Mouse (Mus musculus) layer of hippocampus, adult 9-11 months (tissue): ENCODE measurements around the gene Atxn7.
A peak's percentile ranks its signal among the peaks of the same experiment; 100 is the strongest.

Source experiments
- DNase-seq: peaks from one replicate; pipeline ENCODE4 v3.0.0; 2022

The Atxn7 gene

GRCm38 (mm10) chr14:14065142-14065498 lies 103.9 kb downstream of the Atxn7 start:
- no peak for DNase-seq

GRCm38 (mm10) chr14:14066241-14066640 lies 105.0 kb downstream of the Atxn7 start:
- no peak for DNase-seq

- peak; percentile 34 for DNase-seq
Observed at GRCm38 (mm10) chr14:14067648-14068472, 106.6 kb downstream of the Atxn7 start.

DNA sequence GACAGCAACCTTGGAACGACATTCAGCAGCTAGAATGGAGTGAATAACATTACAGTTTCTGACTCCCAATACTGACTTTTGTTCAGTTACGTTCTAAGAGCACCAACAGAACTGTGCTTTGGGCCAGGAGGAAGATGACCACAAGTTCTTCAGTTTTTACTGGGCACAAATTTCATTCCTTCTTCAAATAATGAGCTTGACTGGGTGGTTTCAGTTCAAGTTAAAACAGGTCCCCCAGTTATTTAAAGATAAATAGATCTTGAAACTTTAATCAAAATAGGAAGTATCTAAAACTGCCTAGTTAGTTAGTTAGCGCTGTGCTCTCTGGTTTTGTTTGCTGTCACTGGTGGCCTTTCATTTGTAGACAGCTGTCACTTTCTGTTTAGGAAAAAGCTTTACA lies 107.3 kb downstream of the Atxn7 start:
- DNase-seq, result no peak

GRCm38 (mm10) chr14:14070541-14071315 lies 109.5 kb downstream of the Atxn7 start:
- DNase-seq, result peak; percentile 12

- no peak for DNase-seq
Observed at GRCm38 (mm10) chr14:14071456-14071855, 110.2 kb downstream of the Atxn7 start.

GRCm38 (mm10) chr14:14080604-14081194 lies 119.5 kb downstream of the Atxn7 start:
- DNase-seq, result no peak

- no peak for DNase-seq
Observed at GRCm38 (mm10) chr14:14083811-14084210, 122.6 kb downstream of the Atxn7 start.

GRCm38 (mm10) chr14:14086711-14087263 lies 125.5 kb downstream of the Atxn7 start:
- no peak for DNase-seq

- no peak for DNase-seq
Observed at GRCm38 (mm10) chr14:14087348-14087747, 126.1 kb downstream of the Atxn7 start.

GRCm38 (mm10) chr14:14088016-14088791 lies 127.0 kb downstream of the Atxn7 start:
- DNase-seq, result no peak

DNA sequence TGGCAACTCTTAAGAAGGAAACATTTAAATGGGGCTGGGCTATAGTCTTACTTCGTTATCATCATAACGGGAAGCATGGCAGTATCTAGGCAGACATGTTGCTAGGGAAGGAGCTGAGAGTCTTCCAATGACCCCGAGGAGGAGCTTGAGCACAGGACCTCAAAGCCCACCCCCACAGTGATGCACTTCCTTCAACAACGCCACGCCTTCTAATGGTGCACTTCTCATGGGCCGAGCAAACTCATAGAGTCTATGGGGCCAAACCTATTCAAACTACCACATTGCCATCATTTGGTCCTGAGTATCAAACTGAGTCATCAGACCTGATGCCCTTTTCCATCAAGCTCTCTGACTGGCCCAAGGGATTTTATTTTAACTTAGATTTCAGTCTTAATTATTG lies 129.3 kb downstream of the Atxn7 start:
- no peak for DNase-seq

GRCm38 (mm10) chr14:14098330-14098980 lies 137.2 kb downstream of the Atxn7 start:
- peak; percentile 83 for DNase-seq

DNA sequence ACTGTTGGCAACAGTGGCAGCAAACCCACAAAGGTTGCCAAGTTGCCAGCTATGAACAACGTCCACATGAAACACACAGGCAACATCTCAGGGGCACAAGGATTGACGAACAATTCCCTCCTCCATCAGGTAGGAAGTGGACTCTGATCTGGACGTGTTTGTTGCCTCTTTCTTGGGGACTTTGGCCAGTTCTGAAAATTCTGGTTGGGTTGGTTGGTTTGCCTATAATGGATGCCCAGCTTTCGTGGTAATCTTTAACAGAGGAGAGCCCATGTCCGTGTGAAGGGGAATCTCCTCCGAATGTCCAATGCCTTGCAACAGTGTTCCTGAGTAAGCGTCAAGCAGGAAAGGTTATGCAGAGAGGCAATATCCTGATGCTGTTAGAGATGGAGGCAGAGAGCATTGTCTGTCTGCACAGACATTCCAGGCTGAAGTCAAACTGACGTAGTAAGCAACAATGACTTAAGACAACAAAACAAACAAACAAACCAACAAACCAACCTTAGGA lies 139.6 kb downstream of the Atxn7 start:
- no peak for DNase-seq

GRCm38 (mm10) chr14:14101296-14101695 lies 140.1 kb downstream of the Atxn7 start:
- DNase-seq, result no peak

- DNase-seq, result no peak
Observed at GRCm38 (mm10) chr14:14104213-14104929, 143.1 kb downstream of the Atxn7 start.

- DNase-seq, result no peak
Observed at GRCm38 (mm10) chr14:14104930-14105318, 143.7 kb downstream of the Atxn7 start.

GRCm38 (mm10) chr14:14110710-14111109 lies 149.5 kb downstream of the Atxn7 start:
- DNase-seq, result no peak

- DNase-seq, result peak; percentile 86
Observed at GRCm38 (mm10) chr14:14120230-14121096, 159.2 kb downstream of the Atxn7 start, which contains the start of gene Psmd6. Gene Psmd6 (minus strand): TSS chr14:14120984.
